Mouse (Mus musculus) midbrain, embryonic 13.5 days (tissue): ENCODE results near the gene Dcaf5. TPM values are rescaled to one million over a fixed set of nuclear protein-coding genes. Genes with fewer than 3 reads are reported as not detected.
"Not testable (repeated sequence)": the region's sequence is repeated elsewhere in the genome, so short reads cannot be mapped to it uniquely, and the experiment has no call there.

Experiments
- ATAC-seq: fragments of 200-750 bp; cut with Nextera tagmentation; 2 replicates; pipeline ENCODE4 v1.8.0; 2017; ENCODE audit warnings: mild to moderate bottlenecking, moderate TSS enrichment, moderate library complexity
- H3K27ac ChIP-seq: fragments of 300-500 bp; sonication (generic); 2 replicates; pipeline ENCODE4 v1.5.1; 2015; ENCODE audit warnings: inconsistent platforms, mild to moderate bottlenecking, moderate library complexity
- H3K27me3 ChIP-seq: fragments of 300-500 bp; sonication (generic); 2 replicates; pipeline ENCODE4 v1.6.1; 2015; ENCODE audit warnings: mild to moderate bottlenecking, inconsistent platforms
- H3K36me3 ChIP-seq: fragments of 300-500 bp; sonication (generic); 2 replicates; pipeline ENCODE4 v1.6.1; 2015; ENCODE audit warnings: mild to moderate bottlenecking, inconsistent platforms
- H3K4me1 ChIP-seq: fragments of 300-500 bp; sonication (generic); replicated peaks from 2 replicates; pipeline ENCODE4 v1.6.1; 2015; ENCODE audit warnings: inconsistent platforms
- H3K4me2 ChIP-seq: fragments of 300-500 bp; sonication (generic); replicated peaks from 2 replicates; pipeline ENCODE4 v1.6.1; 2015; ENCODE audit warnings: moderate library complexity, mild to moderate bottlenecking, inconsistent platforms
- H3K4me3 ChIP-seq: fragments of 300-500 bp; sonication (generic); replicated peaks from 2 replicates; pipeline ENCODE4 v1.5.1; 2015; ENCODE audit warnings: mild to moderate bottlenecking, inconsistent platforms
- H3K9ac ChIP-seq: fragments of 300-500 bp; sonication (generic); replicated peaks from 2 replicates; pipeline ENCODE4 v1.6.1; 2015; ENCODE audit warnings: mild to moderate bottlenecking, inconsistent platforms
- H3K9me3 ChIP-seq: fragments of 300-500 bp; sonication (generic); 2 replicates; pipeline ENCODE4 v1.6.1; 2016; ENCODE audit warnings: mild to moderate bottlenecking, inconsistent platforms
- WGBS: fragments of 180-500 bp; shearing (Covaris S2); methylation state at CpG from one replicate; pipeline ENCODE4 v1.1.7; 2015; 5-methylcytosine and 5-hydroxymethylcytosine counted together
- polyA plus RNA-seq: library from polyadenylated mRNA; unstranded; fragments of >200 nt; fragmentation: Nextera tagmentation; extraction: Ambion mirVana; gene quantifications from 2 replicates; pipeline ENCODE4 v1.2.1, GENCODE M21; 2015

Gene Dcaf5
- 25.8 and 28.2 TPM in 2 replicates for polyA plus RNA-seq

DNA sequence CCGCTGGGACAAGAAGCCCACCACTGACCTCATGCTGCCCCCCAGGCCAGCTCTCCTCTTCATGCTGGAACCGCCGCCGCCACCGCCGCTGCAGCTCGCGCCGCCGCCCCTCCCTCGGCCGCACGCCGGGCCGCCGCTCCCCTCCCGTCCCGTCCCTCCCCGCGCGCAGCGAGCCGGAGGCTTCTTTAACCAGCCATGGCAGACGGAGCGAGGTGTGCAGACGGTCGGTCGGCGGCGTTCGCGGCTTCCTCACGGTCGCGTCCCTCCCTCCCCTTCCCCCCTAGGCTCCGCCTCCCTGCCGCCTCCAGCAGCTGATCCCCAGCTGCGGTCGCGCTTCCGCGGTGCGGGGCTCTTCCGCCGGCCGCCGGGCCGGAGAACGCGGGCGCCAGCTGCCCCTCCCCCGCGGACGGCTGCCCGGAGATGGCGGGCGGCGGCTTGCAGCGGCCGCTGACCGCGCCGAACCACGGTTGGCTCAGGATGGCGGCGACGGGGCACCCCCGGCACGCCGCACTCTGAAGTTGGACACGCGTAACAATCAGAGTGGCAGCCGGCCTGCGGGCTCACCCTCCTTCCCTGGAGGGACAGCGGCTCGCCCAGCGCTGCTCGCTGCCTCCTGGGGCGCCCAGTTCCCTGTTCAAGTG is at the start of gene Dcaf5:
Gene Dcaf5 (minus strand): TSS at position 266 of the 641 bp plus-strand sequence.
- Histone ChIP-seq H3K4me2 (peak within 1 kb of the TSS; percentile 66), H3K4me1 (peaks cover 31% of the 10 kb centered on the region), H3K9me3 (no peaks in the 10 kb centered on the region), H3K27me3 (no peaks in the 10 kb centered on the region), H3K27ac (peak within 1 kb of the TSS; percentile 99), H3K36me3 (peaks cover 4% of the 10 kb centered on the region; the same call in 1 of the 2 replicates), H3K4me3 (peak within 1 kb of the TSS; percentile 93), H3K9ac (peak within 1 kb of the TSS; percentile 95)
- WGBS = under 1% methylated on average over 69 of the region's 79 CpGs
- ATAC-seq = peak; percentile 87

DNA sequence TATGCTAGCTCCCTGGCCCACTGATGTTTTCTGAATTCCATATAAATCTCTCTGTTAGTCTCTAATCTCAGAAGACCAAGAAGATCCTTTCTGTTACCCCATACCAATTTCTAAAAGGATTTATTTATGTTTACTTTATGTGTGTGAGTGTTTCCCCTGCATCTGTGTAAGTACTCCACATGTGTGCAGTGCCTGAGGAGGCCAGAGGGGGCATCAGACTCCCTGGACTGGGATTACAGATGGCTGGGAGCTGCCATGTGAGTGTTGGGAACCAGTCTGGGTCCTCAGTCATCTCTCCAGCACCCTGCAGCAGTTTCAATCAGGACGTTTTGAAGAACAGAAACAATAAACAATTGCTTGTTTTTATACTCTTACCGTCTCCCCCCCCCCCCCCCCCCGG is 47.0 kb upstream of the Dcaf5 start:
- no peak for ATAC-seq
- WGBS = 86% methylated on average over 3 of the region's 3 CpGs
- H3K9me3 ChIP-seq = no peaks in the 10 kb centered on the region
- peaks cover 72% of the 10 kb centered on the region for H3K36me3 ChIP-seq
- H3K4me2 ChIP-seq = no peak overlapping the region
- no peak overlapping the region for H3K9ac ChIP-seq
- no peaks in the 10 kb centered on the region for H3K27me3 ChIP-seq
- no peak overlapping the region for H3K4me3 ChIP-seq
- no peak overlapping the region for H3K27ac ChIP-seq
- no peaks in the 10 kb centered on the region for H3K4me1 ChIP-seq

DNA sequence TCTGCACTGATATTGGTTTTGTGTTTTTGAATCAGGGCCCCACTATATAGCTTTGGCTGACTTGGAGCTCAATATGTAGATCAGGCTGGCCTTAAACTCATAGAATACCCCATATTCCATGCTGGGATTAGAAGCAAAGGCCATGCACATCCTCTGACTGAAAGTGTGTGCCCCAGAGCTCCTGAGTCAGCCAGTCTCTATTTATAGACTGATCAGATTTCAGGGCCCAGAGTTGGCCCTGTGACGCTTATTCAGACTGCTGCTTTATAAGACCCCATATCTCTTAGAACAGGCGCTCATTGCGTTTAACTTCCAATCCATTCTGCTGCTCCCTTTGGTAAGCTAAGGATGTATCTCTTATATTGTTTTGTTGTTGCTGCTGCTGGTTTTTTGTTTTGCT is 43.6 kb upstream of the Dcaf5 start:
- Histone ChIP-seq H3K9me3 (no peaks in the 10 kb centered on the region), H3K36me3 (peaks cover 54% of the 10 kb centered on the region), H3K27me3 (no peaks in the 10 kb centered on the region), H3K9ac (no peak overlapping the region), H3K4me1 (no peaks in the 10 kb centered on the region), H3K27ac (no peak overlapping the region), H3K4me3 (no peak overlapping the region), H3K4me2 (no peak overlapping the region)
- WGBS = 89% methylated on average over 3 of the region's 3 CpGs
- no peak for ATAC-seq

DNA sequence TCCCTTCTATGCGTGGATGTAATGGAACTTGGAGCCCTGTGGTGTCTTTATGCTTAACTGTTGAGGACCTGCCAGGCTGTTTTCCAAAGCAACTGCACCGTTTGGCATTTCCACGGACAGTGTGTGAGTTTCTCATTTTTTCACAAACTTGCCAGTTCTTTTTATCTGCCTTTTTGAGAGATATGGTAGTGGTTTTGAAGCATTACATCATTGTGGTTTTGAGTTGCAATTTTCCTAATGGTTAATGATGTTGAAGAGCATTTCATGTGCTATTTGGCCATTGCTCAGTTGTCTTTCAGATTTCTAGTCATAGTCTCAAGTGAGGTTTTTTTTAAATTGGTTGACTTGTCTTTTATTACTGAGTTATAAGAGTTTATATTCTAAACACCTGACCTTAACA is 37.3 kb upstream of the Dcaf5 start:
- H3K9me3 ChIP-seq = no peaks in the 10 kb centered on the region
- H3K27ac ChIP-seq = no peak overlapping the region
- no peak overlapping the region for H3K4me2 ChIP-seq
- ATAC-seq = no peak
- no peak overlapping the region for H3K4me3 ChIP-seq
- no peak overlapping the region for H3K9ac ChIP-seq
- 87% methylated on average over 3 of the region's 3 CpGs for WGBS
- peaks cover 13% of the 10 kb centered on the region; the same call in 1 of the 2 replicates for H3K36me3 ChIP-seq
- no peaks in the 10 kb centered on the region for H3K4me1 ChIP-seq
- no peaks in the 10 kb centered on the region for H3K27me3 ChIP-seq

DNA sequence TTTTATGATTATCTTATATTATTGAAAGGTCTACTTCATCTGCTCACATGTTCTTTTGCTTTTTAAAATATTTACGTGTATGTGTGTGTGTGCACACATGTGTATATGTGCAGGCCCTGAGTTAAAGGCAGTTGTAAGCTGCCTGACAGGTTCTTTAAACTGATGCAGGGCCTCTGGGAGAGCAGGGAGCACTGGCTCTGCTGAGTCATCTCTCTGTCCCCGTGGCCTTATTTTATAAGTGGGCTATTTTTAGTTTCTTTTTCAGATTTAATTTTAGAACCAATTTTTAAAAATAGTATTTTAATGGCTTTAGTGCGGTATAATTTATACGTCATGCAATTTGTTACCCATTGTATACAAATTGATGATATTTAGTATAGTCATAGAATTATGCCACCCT is 35.5 kb upstream of the Dcaf5 start:
- 94% methylated on average over 4 of the region's 4 CpGs for WGBS
- H3K4me3 ChIP-seq = no peak overlapping the region
- H3K9ac ChIP-seq = no peak overlapping the region
- H3K27me3 ChIP-seq = no peaks in the 10 kb centered on the region
- H3K4me2 ChIP-seq = no peak overlapping the region
- no peaks in the 10 kb centered on the region for H3K9me3 ChIP-seq
- peaks cover 5% of the 10 kb centered on the region; the same call in 1 of the 2 replicates for H3K36me3 ChIP-seq
- H3K4me1 ChIP-seq = no peaks in the 10 kb centered on the region
- no peak for ATAC-seq
- H3K27ac ChIP-seq = no peak overlapping the region

DNA sequence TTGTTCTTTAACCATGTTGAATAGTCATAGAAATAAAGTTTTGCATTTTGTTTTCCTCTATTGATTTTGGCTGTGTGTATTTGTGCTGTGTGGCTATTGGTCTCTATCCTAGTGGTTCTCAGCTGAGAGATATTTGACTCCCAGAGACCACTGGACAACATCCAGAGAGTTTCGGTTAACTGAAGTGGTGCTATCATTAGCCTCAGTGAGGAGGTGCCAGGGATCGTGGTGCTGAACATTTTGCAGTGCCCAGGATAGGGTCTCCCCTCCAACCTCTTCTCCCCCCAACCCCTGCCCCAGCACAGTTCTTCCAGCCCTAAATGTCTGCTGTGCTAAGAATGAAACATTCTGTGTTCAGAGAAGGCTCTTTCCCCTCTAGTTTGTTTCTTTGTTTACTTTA is 33.8 kb upstream of the Dcaf5 start:
- 100% methylated on average over 2 of the region's 2 CpGs for WGBS
- Histone ChIP-seq H3K27ac (no peak overlapping the region), H3K27me3 (no peaks in the 10 kb centered on the region), H3K4me3 (no peak overlapping the region), H3K9ac (no peak overlapping the region), H3K9me3 (no peaks in the 10 kb centered on the region), H3K36me3 (no peaks in the 10 kb centered on the region), H3K4me2 (no peak overlapping the region), H3K4me1 (peaks cover 2% of the 10 kb centered on the region; the same call in 1 of the 2 replicates)
- no peak for ATAC-seq

DNA sequence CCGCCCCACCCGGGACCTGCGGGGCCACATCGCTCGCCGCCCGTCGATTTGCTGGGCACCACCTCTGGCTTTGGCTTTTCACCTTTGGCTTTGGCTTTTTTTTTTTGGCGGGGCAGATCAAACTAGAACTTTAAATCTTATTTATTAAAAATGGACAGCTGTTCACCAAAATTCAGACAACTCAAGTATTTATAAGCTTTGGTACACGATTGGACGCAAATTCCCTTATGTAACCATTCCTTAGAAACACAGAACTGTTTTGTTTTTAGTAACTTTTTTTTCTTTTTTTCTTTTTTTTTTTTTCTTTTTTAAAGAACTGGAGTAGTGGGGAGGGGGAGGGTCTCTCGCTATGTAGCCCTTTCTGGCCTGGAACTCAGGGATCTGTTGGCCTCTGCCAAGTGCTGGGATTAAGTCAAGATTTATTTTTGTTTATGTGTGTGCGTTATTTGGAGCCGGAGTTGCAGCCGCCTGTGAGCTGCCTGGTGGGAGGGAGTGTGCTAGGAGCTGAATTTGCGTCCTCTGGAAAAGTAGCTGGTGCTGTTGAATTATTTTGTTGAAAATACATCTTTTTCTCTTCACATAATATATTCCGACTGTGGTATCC is 27.4 kb upstream of the Dcaf5 start:
- Histone ChIP-seq H3K36me3 (no peaks in the 10 kb centered on the region), H3K4me3 (peak overlapping the region; percentile 92), H3K9me3 (no peaks in the 10 kb centered on the region), H3K4me1 (peaks cover 16% of the 10 kb centered on the region), H3K4me2 (peak overlapping the region; percentile 92), H3K27me3 (no peaks in the 10 kb centered on the region), H3K9ac (peak overlapping the region; percentile 81), H3K27ac (peak overlapping the region; percentile 72; the same call in 1 of the 2 replicates)
- 6% methylated on average over 17 of the region's 17 CpGs for WGBS
- no peak for ATAC-seq

DNA sequence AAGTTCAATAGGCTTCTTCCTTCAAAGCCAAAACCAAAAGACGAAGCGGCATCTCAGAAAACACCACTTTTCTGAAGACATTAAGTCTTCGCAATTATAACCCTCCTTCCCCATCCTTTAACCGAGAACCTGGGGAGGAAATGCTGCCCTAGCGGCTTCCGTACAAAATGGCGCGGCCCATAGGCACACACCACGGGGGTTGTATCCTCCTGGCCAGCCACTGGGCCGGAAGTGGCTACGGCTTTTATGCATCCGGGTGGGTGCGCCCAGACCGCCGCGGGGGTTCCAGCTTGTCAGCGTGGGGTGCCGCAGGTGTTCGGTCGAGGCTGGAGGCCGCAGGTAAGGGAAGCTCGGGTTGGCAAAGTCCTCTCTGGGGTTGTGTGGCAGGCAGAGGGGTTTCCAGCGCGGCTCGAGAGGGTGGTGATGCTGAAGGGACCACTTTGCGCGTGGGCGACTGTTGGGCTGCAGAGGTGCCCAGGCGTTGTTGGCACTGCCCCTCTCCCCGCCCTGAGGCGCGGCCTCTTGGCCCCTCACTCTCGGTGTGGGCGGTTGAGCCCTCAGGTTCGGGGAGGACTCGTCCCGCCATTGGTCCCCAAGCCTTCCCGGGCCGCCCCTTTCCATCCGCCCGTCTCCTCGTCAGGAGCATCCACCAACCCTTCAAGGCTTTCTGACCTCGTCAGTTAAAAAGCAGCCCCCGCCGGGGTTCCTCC is 26.7 kb upstream of the Dcaf5 start, which contains the start of gene Exd2:
Gene Exd2 (plus strand): TSS at position 154 of the 710 bp plus-strand sequence.
- under 1% methylated on average over 45 of the region's 45 CpGs for WGBS
- ATAC-seq = peak; percentile 99
- H3K9ac ChIP-seq = peak within 1 kb of the TSS; percentile 81
- H3K4me3 ChIP-seq = peak within 1 kb of the TSS; percentile 92
- H3K9me3 ChIP-seq = no peaks in the 10 kb centered on the region
- no peaks in the 10 kb centered on the region for H3K27me3 ChIP-seq
- peak within 1 kb of the TSS; percentile 72 for H3K27ac ChIP-seq
- H3K36me3 ChIP-seq = no peaks in the 10 kb centered on the region
- H3K4me1 ChIP-seq = peaks cover 16% of the 10 kb centered on the region
- H3K4me2 ChIP-seq = peak within 1 kb of the TSS; percentile 92

DNA sequence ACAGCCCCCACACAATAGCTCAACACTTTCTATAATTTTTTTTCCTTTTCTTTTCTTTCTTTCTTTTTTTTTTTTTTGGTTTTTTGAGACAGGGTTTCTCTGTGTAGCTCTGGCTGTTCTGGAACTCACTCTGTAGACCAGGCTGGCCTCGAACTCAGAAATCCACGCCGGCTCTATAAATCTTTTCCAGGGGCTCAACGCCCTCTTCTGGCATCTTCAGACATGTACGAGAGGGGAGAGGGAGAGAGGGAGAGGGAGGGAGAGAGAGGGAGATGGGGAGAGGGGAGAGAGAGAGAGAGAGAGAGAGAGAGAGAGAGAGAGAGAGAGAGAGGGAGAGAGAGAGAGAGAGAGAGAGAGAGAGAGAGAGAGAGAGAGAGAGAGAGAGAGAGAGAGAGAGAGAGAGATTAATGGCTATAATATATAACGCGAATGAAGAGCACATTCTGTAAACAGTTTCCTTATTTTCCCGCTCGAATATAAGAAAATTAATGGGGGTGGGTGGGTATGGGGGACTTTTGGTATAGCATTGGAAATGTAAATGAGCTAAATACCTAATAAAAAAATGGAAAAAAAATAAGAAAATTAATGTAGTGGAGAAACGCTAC is 26.0 kb upstream of the Dcaf5 start:
- H3K9ac ChIP-seq = peak overlapping the region; percentile 81; the same call in 1 of the 2 replicates
- H3K9me3 ChIP-seq, H3K27me3 ChIP-seq, H3K36me3 ChIP-seq: not testable (repeated sequence)
- 9% methylated on average over 10 of the region's 10 CpGs for WGBS
- peak overlapping the region; percentile 92 for H3K4me3 ChIP-seq
- peak; percentile 10; the same call in 1 of the 2 replicates for ATAC-seq
- peaks cover 16% of the 10 kb centered on the region for H3K4me1 ChIP-seq
- peak overlapping the region; percentile 92 for H3K4me2 ChIP-seq
- H3K27ac ChIP-seq = peak overlapping the region; percentile 72

DNA sequence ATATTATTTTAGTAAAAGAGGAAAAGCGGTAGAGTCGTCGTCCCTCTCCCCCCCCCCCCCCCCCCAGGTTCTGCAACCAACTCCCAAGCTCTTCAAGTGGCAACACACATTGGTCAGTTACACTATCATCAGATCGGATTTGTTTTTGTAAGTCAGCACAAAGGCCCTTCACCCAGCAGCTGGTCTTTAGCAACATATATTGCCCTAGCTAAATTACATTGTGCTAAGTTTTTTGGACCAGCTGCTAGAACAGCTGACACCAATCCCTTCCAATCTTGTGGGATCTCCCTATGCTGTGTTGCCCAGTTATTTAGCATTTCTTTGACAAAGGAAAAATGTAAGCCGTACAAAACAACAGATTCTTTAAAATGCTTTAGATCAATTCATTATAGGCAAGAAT is 21.6 kb upstream of the Dcaf5 start:
- WGBS = 73% methylated on average over 5 of the region's 5 CpGs
- no peaks in the 10 kb centered on the region for H3K4me1 ChIP-seq
- no peaks in the 10 kb centered on the region for H3K9me3 ChIP-seq
- H3K4me2 ChIP-seq = no peak overlapping the region
- ATAC-seq = no peak
- no peaks in the 10 kb centered on the region for H3K27me3 ChIP-seq
- H3K27ac ChIP-seq = no peak overlapping the region
- no peaks in the 10 kb centered on the region for H3K36me3 ChIP-seq
- H3K4me3 ChIP-seq = no peak overlapping the region
- no peak overlapping the region for H3K9ac ChIP-seq

DNA sequence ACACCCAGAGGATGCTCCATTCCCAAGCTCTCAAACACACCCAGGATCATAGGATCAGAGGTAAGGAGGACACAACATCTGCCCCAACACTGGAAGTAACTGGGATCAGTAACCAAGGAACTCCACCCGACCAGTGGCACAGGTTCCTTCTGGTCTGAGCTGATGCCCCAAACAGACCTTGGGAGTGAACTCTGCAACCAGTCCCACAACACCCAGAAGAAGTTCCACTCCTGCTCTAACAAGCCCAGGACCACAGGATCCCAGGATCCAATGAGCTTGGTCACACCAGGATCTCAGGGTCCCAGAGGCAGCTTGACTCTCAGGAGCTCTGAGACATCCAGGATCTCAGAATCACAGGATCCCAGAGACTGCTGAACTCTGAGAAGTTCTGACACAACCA is 17.1 kb upstream of the Dcaf5 start:
- H3K27ac ChIP-seq = no peak overlapping the region
- H3K4me3 ChIP-seq = no peak overlapping the region
- H3K36me3 ChIP-seq = no peaks in the 10 kb centered on the region
- no peaks in the 10 kb centered on the region for H3K27me3 ChIP-seq
- no peaks in the 10 kb centered on the region for H3K9me3 ChIP-seq
- no peak overlapping the region for H3K4me2 ChIP-seq
- 89% methylated on average over 1 of the region's 1 CpGs for WGBS
- H3K4me1 ChIP-seq = no peaks in the 10 kb centered on the region
- no peak for ATAC-seq
- H3K9ac ChIP-seq = no peak overlapping the region
